Mouse (Mus musculus): ENCODE data around the gene Kmt2e.

DNA sequence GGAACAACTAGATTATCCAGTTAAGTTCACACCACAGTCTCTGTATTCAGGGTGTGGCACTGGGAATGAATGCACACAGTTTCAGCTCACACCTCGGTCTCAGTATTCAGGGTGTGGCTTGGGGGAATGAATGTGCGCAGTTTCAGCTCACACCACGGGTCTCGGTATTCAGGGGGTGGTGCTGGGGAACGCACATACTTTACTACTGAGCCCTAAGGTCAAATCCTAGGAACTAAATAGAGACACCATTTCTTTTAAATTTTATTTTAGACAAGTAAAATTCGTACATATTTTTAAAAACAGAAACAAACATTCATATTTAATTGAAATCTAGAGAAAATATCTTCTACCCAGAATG lies 18.0 kb upstream of the Kmt2e start:
- TF ChIP-seq CTCF (IDR thresholded peaks at IDR 0.05): no peak
- no peak for TF ChIP-seq EP300 (IDR thresholded peaks at IDR 0.05; ENCODE audit: insufficient read depth, low read depth, low read length)

Data from heart, adult 2 months (tissue).